Mouse (Mus musculus): ENCODE measurements around the gene Dnajc7. TPM values are rescaled to one million over a fixed set of nuclear protein-coding genes. Genes with fewer than 3 reads are reported as not detected.
"Not testable (repeated sequence)": the region's sequence is repeated elsewhere in the genome, so short reads cannot be mapped to it uniquely, and the experiment has no call there.

Gene Dnajc7
- total RNA-seq, 2 experiments from 2014 or later: 215 to 247 TPM

DNA sequence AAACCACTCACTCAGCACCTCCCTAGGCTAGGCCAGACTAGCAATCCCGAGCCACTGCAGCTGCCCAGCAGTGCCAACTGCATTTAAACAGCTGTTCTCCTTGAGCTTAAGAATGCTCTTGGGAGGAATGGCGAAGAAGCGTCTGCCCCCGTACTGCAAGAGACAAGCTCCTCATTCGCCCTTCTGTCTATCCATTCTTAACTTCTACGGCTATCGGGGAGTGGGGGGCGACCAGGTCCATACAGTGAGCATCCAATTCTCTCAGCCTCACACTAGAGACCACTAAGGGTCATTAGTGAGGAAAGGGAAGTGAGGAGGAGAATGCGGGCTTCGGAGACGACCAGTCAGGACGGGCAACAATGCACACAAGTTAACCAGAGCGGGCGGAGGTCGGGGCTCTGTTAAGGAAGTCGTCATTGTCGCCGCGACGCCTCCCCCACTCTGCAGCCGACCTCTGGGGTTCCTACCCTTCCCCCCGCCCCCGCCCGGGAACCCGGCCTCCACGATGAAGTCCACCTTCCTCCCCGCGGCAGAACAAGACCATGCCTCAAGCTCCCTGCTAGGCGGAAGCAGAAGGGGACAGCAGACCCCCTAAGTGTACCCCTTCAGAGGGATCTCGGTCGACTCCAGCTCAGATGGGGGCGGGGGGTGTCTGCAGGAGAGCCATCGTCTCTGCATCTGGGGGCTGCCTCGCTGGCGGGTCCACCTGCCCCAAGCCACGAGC, 1.0 kb downstream of the Dnajc7 start, which contains the start of gene Nkiras2:
Gene Nkiras2 (plus strand): TSS at position 484 of the 724 bp plus-strand sequence.
- intact Hi-C loops (cut with DNase I): loop anchor here (1.0 kb wide), 1 partner anchor 44 kb away; no protein-coding TSS in a partner anchor

DNA sequence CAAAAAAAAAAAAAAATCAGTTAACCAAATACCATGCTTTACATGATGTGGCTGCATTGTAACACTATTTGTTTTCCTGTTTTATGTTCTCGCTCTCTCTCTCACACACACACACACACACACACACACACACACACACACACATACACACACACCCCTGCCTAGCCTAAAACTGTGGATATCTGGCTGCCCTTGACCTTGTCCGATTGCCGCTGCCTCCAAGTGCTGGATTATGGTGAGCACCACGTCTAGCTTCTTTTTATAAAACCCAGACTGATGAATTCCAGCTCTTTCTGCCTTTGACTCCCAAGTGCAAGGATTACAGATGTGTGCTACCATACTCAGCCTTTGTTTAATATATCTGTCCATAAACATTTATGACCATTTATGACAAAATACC, 2.5 kb downstream of the Dnajc7 start:
- intact Hi-C loops (cut with DNase I): no loop called here
- DNase-seq (ENCODE audit: low spot score in 2 of 2): no peak

More for the DNA sequence above, 1.0 kb downstream of the Dnajc7 start, which contains the start of gene Nkiras2:
- DNase-seq (ENCODE audit: low spot score in 2 of 2): peak; percentile 46 to 48

DNA sequence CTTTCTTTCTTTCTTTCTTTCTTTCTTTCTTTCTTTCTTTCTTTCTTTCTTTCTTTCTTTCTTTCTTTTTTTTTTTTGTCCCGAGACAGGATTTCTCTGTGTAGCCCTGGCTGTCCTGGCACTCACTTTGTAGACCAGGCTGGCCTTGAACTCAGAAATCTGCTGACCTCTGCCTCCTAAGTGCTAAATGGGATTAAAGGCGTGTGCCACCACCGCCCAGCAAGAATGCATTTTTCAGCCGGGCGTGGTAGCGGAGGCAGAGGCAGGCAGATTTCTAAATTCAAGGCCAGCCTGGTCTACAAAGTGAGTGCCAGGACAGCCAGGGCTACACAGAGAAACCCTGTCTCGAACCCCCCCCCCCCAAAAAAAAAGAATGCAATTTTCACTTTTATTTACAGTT, 3.1 kb downstream of the Dnajc7 start:
- intact Hi-C loops (cut with DNase I): not testable (repeated sequence)

DNA sequence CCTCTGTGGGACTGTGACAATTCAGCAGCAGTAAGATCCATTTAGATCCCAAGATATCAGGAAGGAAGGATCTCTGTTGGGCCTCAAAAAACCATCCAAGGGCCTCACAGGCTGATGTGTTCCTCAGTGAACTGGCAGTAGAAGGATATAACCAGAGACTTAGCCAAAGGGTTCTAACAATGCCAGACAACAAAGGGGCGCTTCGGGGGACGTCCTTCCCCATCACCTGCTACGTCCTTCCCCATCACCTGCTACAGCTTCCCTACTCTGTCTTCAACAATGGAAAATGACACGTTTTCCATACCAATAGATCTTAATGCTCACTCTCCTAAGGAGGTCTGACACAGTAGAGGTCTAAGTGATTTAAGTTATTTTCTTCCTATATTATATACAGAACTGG, 3.6 kb downstream of the Dnajc7 start:
- intact Hi-C loops (cut with DNase I): no loop called here
- no peak for DNase-seq (ENCODE audit: low spot score in 2 of 2)

More for the DNA sequence above, 3.1 kb downstream of the Dnajc7 start:
- DNase-seq (ENCODE audit: low spot score in 2 of 2): not testable (repeated sequence)

DNA sequence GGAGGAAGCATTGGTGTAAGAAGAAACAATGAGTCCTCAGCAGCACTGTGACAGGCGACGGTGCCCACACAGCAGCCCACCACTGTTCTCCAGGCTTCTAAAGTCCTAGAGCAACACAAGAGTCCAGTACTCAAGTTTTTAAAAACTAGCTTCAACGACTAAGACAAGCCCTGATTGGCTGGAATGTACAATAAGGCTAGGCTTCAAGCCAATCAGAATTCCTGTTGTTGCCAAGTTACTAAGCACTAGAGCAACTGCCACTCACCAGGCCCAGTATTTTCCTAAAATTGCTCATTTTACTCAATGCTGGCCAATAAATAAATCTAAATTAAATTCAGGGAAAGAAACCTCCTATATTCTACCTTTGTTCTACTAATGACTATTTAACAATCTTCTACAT, 6.7 kb downstream of the Dnajc7 start:
- DNase-seq (ENCODE audit: low spot score in 2 of 2): no peak
- intact Hi-C loops (cut with DNase I): no loop called here

DNA sequence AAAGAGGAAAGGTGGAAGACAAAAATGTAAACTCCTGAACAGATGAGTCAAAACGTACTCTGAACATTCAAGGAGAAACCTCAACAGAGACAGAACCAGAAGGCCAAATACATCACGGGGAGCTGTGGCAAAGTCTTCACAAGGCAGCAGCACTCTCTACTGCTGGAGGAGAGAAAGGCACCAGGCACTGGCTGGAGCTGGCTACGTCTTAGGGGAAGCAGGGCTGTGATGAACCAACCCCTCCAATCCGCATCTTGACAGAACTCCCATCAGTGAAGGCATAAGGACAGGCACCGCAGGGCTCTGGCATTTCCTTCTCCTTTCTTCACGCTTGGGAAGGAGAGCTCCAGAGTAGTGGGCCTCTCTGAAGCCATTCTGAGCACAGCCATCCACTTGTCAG, 8.3 kb downstream of the Dnajc7 start:
- DNase-seq (ENCODE audit: low spot score in 2 of 2): no peak
- intact Hi-C loops (cut with DNase I): no loop called here

DNA sequence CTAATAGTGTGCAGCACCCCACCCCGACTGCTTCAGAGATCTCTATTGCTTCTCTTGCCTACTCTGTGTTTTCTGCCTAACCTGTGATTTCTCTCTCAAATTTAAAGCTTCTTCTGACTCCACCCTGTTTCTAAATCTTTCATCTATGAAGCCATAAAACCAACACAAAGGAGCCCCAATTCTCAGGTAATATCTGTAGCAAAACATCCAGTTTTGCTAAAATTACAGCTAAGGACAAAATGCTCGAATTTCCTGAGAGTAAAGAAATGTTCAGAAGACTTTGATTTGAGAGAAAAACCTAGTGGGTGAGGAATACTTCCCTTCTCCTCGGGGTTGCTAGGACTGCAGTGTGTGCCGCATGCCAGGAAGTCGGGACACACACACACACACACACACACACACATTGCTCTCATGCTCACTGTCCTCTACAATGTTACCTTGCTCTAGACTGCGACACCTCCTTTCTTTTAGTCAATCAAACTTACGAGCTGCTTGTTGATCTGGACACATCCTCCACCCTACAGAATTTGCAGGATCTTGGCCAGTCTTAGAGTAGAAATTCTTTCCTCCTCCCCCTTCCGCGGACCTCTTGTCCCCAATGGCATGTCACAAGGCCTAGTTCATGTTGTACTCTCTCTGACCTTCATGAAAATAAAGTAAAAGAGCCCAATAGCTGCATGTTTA, 9.8 kb downstream of the Dnajc7 start:
- intact Hi-C loops (cut with DNase I): no loop called here
- no peak for DNase-seq (ENCODE audit: low spot score in 2 of 2)

DNA sequence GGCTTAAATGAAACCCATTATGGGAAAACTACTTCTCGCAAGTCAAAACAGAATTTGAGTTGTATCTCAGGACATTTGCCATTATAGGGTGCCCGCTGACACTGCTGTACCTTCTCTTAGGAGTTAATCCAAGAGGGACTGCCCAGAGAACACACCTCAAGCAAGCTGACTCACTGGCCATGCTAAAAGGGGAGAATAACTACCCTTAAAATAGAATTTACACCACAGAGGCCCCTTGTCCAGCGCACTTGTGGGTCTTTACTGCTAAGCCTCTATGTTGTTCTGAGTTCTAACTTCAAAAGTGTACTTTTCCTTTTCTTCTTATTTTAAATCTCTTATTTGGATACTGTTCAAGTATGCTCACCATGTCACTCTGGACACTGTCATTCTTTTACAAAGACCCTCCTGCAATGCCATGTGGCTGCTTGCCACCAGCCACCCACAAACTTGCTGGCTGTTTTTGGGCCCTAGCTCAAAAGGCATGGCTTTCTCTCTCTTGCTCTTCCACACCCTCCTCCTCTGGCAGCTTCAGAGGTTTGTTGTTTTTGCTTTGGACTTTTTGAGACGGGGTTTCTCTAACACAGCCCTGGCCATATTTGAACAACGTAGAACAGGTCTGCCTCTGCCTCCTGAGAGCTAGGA, 10.5 kb downstream of the Dnajc7 start:
- no peak for DNase-seq (ENCODE audit: low spot score in 2 of 2)
- intact Hi-C loops (cut with DNase I): no loop called here

DNA sequence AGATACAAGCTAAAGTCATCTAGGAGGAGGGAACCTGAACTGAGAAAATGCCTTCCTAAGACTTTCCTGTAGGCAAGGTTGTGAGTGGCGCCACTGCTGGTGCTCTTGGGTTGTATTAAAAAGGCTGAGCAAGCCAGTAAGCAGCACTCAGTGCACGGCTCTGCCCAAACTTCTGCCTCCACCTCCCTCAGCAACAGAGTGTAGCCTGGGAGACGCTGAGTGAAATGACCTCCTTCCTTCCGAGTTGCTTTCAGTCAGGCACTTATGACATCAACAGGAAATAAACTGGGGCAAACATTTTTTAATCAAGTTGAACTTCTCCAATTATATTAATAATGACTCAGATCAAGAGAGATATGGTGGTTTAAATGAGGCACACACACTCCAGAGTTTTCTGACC, 11.2 kb downstream of the Dnajc7 start:
- no peak for DNase-seq (ENCODE audit: low spot score in 2 of 2)
- intact Hi-C loops (cut with DNase I): no loop called here

DNA sequence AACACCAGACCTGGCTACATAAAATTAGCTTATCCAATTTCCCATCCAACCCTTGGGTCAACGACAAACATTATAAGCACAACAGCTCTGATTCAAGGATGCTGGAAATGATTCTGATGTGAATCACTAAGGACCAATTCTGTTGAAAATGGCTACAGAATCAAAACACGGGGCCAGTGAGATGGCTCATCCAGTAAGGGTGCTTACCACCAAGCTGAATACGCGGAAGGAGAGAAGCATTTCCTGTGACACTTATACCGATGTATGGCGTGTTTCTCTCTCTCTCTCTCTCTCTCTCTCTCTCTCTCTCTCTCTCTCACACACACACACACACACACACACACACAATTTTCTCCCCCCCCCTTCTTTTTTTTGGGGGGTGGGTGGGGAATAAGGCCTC, 12.8 kb downstream of the Dnajc7 start:
- intact Hi-C loops (cut with DNase I): no loop called here
- DNase-seq (ENCODE audit: low spot score in 2 of 2): no peak

DNA sequence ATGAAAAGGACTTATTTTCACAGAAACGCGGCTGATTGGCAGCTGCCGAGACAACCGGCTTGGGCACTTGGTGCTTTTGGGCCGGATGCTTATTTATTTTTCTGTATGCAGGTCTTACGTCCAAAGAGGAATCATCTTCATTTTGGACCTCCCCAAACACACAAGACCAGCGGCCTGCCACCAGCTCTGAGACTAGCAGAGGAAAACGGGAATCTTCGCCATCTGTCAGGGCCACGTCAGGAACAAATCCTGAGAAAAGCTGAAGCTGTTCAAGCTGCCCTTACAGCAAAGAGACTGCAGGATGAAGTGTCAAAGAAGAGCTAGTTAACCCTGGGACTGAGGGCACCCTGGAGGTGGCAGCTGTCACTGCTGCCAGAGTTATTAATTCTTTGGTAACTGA, 14.5 kb downstream of the Dnajc7 start:
- intact Hi-C loops (cut with DNase I): no loop called here
- no peak for DNase-seq (ENCODE audit: low spot score in 2 of 2)

DNA sequence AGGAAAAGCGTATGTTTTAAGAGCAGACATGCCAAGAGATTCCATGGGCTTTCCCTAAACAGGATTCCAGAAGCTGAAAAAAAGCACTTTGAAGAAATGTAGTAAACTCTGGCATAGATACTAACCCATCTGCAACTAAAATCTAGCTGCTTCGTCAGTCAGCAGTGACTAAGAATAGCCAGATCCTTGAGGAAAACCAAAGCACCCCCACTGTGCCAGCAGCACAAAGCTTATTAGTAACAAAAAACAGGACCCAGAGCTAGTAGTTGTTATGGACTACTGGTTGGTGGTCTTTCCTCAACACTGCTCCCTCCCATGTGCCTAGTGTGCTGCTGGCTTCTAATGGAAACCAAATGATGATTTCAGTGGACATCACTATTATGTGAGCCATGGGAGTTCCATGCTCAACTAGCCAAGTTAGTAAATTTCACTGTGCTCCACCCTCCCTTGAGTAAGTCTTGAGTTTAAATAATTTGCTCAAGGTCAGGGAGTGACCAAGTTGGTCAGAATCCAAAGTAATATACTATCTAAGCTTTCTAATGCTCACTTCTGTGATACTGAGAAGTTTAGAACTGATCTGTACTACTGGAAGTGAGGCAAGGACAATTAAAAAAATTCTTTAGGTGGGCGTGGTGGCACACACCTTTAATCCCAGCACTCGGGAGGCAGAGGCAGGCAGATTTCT, 15.5 kb downstream of the Dnajc7 start:
- DNase-seq (ENCODE audit: low spot score in 2 of 2): no peak
- intact Hi-C loops (cut with DNase I): no loop called here

DNA sequence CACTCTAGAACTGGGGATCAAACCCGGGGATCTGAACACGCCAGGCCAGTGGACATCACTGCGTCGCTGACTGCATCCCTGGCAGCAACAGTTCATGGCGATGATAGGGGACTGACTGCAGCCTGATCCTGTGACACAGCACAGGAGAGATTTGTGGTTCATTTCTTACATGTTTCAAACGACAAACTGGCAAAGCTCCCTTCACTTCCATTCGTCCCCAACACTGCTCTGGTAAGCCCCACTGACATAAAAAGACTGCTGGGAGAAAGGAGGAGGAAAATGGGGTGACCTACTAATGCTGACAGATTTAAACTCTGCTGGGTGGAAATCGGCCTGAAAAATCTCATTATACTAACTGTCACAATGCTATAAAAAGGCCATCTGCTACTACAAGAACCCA, 16.2 kb downstream of the Dnajc7 start:
- no peak for DNase-seq (ENCODE audit: low spot score in 2 of 2)
- intact Hi-C loops (cut with DNase I): no loop called here

DNA sequence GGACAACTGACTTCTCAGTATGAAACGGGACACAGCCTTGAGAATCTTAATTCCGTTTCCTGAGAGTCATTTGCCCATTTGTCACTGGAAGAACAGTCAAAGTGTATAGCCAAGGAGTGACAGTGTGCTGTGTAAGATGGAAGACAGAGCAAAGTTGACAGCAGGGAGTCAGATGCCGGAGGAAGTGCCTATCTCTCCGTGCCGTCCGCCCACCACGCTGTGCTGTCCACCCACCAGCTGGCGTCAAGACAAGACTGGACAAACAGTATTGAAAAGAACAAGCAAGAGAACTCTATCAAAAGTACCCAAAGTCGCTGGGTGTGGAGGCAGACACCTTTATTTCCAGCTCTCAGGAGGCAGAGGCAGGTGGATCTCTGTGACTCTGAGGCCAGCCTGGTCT, 16.8 kb downstream of the Dnajc7 start:
- no peak for DNase-seq (ENCODE audit: low spot score in 2 of 2)
- intact Hi-C loops (cut with DNase I): no loop called here

DNA sequence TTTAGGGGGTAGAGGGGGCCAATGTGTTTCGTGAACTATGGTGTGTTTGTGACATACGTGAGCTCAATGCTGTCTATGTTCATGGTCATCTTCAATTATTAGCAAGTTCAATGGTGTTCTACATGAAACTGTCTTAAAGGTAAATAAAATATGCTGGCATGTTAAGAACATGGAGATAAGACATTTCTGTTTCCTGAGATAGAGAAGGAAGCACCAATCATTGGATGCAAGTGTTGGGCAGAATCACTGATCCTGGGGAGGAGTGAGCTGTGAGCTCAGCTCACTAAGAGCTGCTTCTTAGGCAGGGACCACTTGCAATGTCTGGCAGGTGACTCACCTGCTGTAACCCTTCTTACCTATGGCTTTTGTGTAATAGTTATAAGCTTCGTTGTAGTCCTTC, 18.6 kb downstream of the Dnajc7 start:
- intact Hi-C loops (cut with DNase I): no loop called here
- DNase-seq (ENCODE audit: low spot score in 2 of 2): no peak

DNA sequence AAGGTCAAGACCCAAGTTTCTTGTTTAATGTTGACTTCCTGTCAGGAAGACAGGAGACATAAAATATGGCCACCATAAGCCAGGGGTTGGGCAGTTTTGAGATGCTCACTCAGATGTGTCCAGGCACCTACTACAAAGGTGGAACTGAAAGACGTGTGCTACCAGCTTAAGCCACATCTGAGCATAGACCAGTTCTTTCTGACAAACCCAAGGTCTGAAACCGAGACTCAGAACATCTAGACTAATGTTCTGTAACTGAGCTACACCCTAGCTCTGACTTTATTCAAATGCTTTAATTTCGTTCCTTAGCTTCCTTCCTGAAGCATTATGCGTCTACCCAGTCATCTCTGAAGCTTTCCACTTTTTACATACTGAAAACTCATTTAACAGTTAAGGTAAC, 21.9 kb downstream of the Dnajc7 start:
- no peak for DNase-seq (ENCODE audit: low spot score in 2 of 2)
- intact Hi-C loops (cut with DNase I): no loop called here

DNA sequence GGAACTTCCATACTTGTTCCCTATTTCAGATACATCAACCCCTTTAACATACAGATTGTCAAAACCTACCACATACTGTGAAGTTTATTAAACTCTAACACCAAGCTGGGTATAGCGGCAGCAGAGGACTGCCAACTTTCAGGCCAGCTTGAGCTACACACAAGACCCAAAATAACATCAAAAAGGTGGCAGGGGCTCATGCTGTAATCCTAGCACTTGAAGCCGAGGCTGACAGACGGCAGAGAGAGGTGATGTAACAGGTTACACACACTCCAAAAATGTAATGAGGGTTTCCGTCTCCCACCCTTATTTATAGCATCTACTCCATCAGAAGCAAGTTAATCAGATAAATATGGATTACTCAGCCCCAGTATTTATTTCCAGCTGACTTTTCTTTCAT, 24.4 kb downstream of the Dnajc7 start:
- intact Hi-C loops (cut with DNase I): no loop called here
- DNase-seq (ENCODE audit: low spot score in 2 of 2): no peak

DNA sequence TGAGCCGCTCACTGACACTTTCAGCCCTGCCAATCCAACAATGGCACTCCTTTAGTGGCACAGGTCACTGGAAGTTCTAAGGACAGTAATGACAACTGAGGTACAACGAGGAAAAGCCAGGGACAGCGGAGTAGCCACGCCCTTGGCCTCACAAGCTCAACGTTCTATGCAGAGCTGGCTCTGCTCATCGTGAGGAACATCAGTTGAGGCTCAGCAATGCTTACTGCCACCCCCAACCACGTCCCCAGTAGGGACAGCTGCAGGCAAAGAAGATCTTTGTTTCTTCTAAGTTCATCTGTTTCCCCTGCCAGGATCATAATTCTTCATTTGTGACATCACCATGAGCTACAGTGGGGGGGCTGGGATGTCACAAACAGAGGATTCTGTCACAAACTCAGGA, 25.4 kb downstream of the Dnajc7 start:
- DNase-seq (ENCODE audit: low spot score in 2 of 2): no peak
- intact Hi-C loops (cut with DNase I): no loop called here

DNA sequence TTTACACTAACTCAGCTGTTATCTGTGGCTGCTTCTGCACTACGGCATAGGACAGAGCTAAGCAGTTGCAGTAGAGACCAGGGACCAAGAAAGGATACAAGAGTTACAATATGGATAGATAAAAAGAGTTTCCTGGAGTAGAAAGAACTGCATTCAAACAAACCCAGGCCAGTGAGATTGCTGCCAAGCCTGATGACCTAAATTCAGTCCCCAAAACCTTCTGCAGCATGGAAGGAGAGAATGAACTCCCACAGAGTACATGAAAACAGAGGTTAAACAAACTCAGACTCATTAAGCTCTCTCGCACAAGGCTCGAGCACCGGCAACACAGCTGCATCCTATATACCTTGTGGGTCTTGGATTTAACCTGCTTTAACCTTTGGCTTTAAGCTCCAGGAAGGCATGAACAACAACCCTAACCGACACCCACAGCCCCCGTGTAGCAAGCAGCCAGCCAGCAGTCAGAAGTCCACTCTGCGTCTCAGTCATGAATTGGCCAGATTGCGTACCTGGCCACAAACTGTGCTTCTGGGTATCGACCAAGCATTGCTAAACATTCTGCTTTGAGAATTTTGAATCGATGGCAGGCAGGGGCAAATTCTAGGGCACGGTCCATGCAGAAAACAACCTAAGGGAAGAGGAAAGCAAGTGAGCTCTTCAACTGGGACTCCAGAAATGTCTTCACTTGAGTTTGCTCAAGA, 27.5 kb downstream of the Dnajc7 start:
- intact Hi-C loops (cut with DNase I): no loop called here

DNA sequence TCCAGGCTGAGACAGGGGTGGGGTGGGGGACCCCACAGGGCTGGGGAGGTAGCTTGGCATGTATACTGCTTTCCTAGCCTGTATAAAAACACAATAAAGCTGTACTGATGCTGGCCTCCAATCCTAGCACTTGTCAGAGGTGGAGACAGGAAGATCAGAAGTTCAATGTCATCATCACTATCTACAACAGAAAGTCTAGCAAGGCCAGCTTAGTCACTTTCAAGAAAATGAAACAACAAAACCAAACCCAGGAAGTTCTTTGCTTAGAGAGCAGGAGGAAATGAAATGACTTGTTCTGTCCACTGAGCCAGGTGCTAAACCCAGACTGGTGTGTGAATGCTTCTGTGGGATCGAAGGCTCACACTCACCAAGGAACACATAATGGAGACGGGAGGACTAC, 31.5 kb downstream of the Dnajc7 start:
- intact Hi-C loops (cut with DNase I): no loop called here
- no peak for DNase-seq (ENCODE audit: low spot score in 2 of 2)

More for the DNA sequence above, 27.5 kb downstream of the Dnajc7 start:
- no peak for DNase-seq (ENCODE audit: low spot score in 2 of 2)

Data from left cerebral cortex, postnatal 36 days (tissue).